Comparison of ENCODE assay signal across 32 mouse cellular contexts in genomic region chr14:55542268-55542667, GRCm38 (mm10). TPM values are rescaled to one million over a fixed set of nuclear protein-coding genes. Genes with fewer than 3 reads are reported as not detected.
DNase-seq lines count a peak whose midpoint lies in the region; ATAC-seq and TF ChIP-seq lines count a peak whose summit lies in the region.
"Had no signal": no experiment of that assay in that cellular context is flagged by ENCODE, and none has a peak within 500 bp of the region (broad histone marks: within the 10 kb centered on the region; RNA-seq: fewer than 3 reads in every experiment).

No protein-coding gene starts in this region.

- peak; percentile 78 for ATAC-seq in erythroblast, adult 5-6 weeks (replicated peaks; ENCODE audit: low FRiP score, poor library complexity, severe bottlenecking)
- no peak for ATAC-seq in liver, embryonic 11.5 days (replicated peaks; ENCODE audit: low FRiP score)
- ATAC-seq in liver, postnatal 0 days, result peak; percentile 67
- ATAC-seq in hindbrain, embryonic 13.5 days (ENCODE audit: low FRiP score), result no peak
- ATAC-seq: forebrain, postnatal 0 days had no signal

- no peaks in the 10 kb centered on the region for H3K27me3 ChIP-seq in liver, embryonic 11.5 days (replicated peaks; ENCODE audit: control insufficient read depth, insufficient read depth, low read length)
- no peaks in the 10 kb centered on the region for H3K27me3 ChIP-seq in liver, postnatal 0 days (ENCODE audit: insufficient read depth, low read length)
- peaks cover 7% of the 10 kb centered on the region; the same call in 1 of the 2 replicates for H3K27me3 ChIP-seq in hindbrain, embryonic 13.5 days
- H3K27me3 ChIP-seq: hindbrain, embryonic 15.5 days; lung, embryonic 15.5 days had no signal

- H3K27ac ChIP-seq in liver, embryonic 11.5 days (ENCODE audit: low read depth, low read length), result no peak overlapping the region
- peak overlapping the region; percentile 89 for H3K27ac ChIP-seq in liver, postnatal 0 days (ENCODE audit: low read depth)
- no peak overlapping the region for H3K27ac ChIP-seq in hindbrain, embryonic 13.5 days
- H3K27ac ChIP-seq: forebrain, embryonic 10.5 days; hindbrain, embryonic 15.5 days; kidney, postnatal 0 days; left cerebral cortex, adult 2 months; macrophage had no signal

- TF ChIP-seq CTCF in liver, postnatal 0 days (IDR thresholded peaks at IDR 0.05; ENCODE audit: low read depth), result peak; percentile 35

- DNase-seq in liver, embryonic 11.5 days (ENCODE audit: low spot score), result no peak
- peak; percentile 62 for DNase-seq in liver, postnatal 0 days
- DNase-seq in spleen, postnatal 36 days (ENCODE audit: low spot score in 2 of 2), result peak; percentile 57 to 70
- DNase-seq in right cerebral cortex, postnatal 36 days (ENCODE audit: low spot score in 2 of 2), result no peak
- no peak for DNase-seq in heart, adult 11 months
- DNase-seq: adrenal gland, adult 2 months; B cell, adult 2 months; cerebellum, adult 2 months; cerebellum, postnatal 25 days; forebrain, postnatal 0 days; gastrocnemius, postnatal 14 days; heart, postnatal 36 days; kidney, adult 2 months; layer of hippocampus, adult 9-11 months; right cerebral cortex, postnatal 14 days; thymus, postnatal 14 days had no signal

- peak; percentile 61 for TF ChIP-seq EP300 in liver, postnatal 0 days (IDR thresholded peaks at IDR 0.05; ENCODE audit: low read depth)

- H3K4me3 ChIP-seq in liver, embryonic 11.5 days (ENCODE audit: low read depth, low read length), result no peak overlapping the region
- H3K4me3 ChIP-seq in liver, postnatal 0 days (ENCODE audit: low read depth, low read length), result 0 out of 2 replicates have a peak overlapping the region, but pooled peaks have one; percentile 78
- H3K4me3 ChIP-seq in hindbrain, embryonic 13.5 days, result no peak overlapping the region
- H3K4me3 ChIP-seq: forebrain, embryonic 10.5 days; hindbrain, embryonic 15.5 days; left cerebral cortex, adult 2 months; lung, embryonic 15.5 days had no signal

- H3K4me1 ChIP-seq in liver, embryonic 11.5 days (replicated peaks; ENCODE audit: control insufficient read depth, insufficient read depth, low read length), result peaks cover 17% of the 10 kb centered on the region
- H3K4me1 ChIP-seq in liver, postnatal 0 days (ENCODE audit: insufficient read depth), result peaks cover 21% of the 10 kb centered on the region
- H3K4me1 ChIP-seq in hindbrain, embryonic 13.5 days (replicated peaks), result peaks cover 39% of the 10 kb centered on the region

- H3K36me3 ChIP-seq in liver, embryonic 11.5 days (ENCODE audit: control insufficient read depth, insufficient read depth, low read length), result peaks cover 27% of the 10 kb centered on the region
- H3K36me3 ChIP-seq in liver, postnatal 0 days (replicated peaks; ENCODE audit: insufficient read depth, low read length), result peaks cover 43% of the 10 kb centered on the region
- peaks cover 23% of the 10 kb centered on the region for H3K36me3 ChIP-seq in hindbrain, embryonic 13.5 days

- H3K9ac ChIP-seq in liver, embryonic 11.5 days (ENCODE audit: low read depth, low read length), result no peak overlapping the region
- H3K9ac ChIP-seq in liver, postnatal 0 days (replicated peaks), result peak overlapping the region; percentile 83; the same call in 1 of the 2 replicates
- no peak overlapping the region for H3K9ac ChIP-seq in hindbrain, embryonic 13.5 days
- H3K9ac ChIP-seq: forebrain, postnatal 0 days; hindbrain, embryonic 15.5 days had no signal

- peak overlapping the region; percentile 92 for H3K4me2 ChIP-seq in liver, embryonic 11.5 days
- peak overlapping the region; percentile 87 for H3K4me2 ChIP-seq in liver, postnatal 0 days (ENCODE audit: low read depth, low read length)
- H3K4me2 ChIP-seq in hindbrain, embryonic 13.5 days, result no peak overlapping the region
- H3K4me2 ChIP-seq: midbrain, embryonic 11.5 days had no signal

- no peaks in the 10 kb centered on the region for H3K9me3 ChIP-seq in liver, embryonic 11.5 days (ENCODE audit: control insufficient read depth, low read length)
- H3K9me3 ChIP-seq in liver, postnatal 0 days (ENCODE audit: low read length), result no peaks in the 10 kb centered on the region
- no peaks in the 10 kb centered on the region for H3K9me3 ChIP-seq in hindbrain, embryonic 13.5 days
- H3K9me3 ChIP-seq: forebrain, embryonic 10.5 days; hindbrain, embryonic 15.5 days; lung, embryonic 15.5 days had no signal

- 91% methylated on average over 12 of the region's 12 CpGs for WGBS in liver, embryonic 11.5 days
- WGBS in liver, postnatal 0 days (ENCODE audit: insufficient replicate concordance), result 74% methylated on average over 12 of the region's 12 CpGs
- WGBS in hindbrain, embryonic 13.5 days, result 96% methylated on average over 12 of the region's 12 CpGs

RNA-seq across cellular contexts. Expression of gene Pck2, which starts 2.2 kb away (rescaled TPM):
- 20.4 and 28.6 TPM in 2 replicates for total RNA-seq in erythroblast, adult 5-6 weeks (2015; ENCODE audit: low replicate concordance)
- total RNA-seq in erythroblast, adult 5-6 weeks (2017; ENCODE audit: low replicate concordance), result 60.3 and 66.5 TPM in 2 replicates
- 49.8 and 50.9 TPM in 2 replicates for polyA plus RNA-seq in liver, embryonic 11.5 days (2014; fragmentation: Nextera tagmentation; extraction: Ambion mirVana)
- polyA plus RNA-seq in liver, postnatal 0 days (2015; fragmentation: Nextera tagmentation; extraction: Ambion mirVana), result 19.9 and 20.7 TPM in 2 replicates
- polyA plus RNA-seq in hindbrain, embryonic 13.5 days (2015; fragmentation: Nextera tagmentation; extraction: Ambion mirVana), result 20.7 and 21.5 TPM in 2 replicates

RNA-seq across cellular contexts. Expression of gene Nrl, which starts 17.5 kb away (rescaled TPM):
- total RNA-seq in erythroblast, adult 5-6 weeks (2015; ENCODE audit: low replicate concordance), result 0.19 and 0.42 TPM in 2 replicates
- 0.42 TPM in 1 of 2 replicates, not detected in the other for total RNA-seq in erythroblast, adult 5-6 weeks (2017; ENCODE audit: low replicate concordance)
- not detected in 2 replicates for polyA plus RNA-seq in liver, embryonic 11.5 days (2014; fragmentation: Nextera tagmentation; extraction: Ambion mirVana)
- not detected in 2 replicates for polyA plus RNA-seq in liver, postnatal 0 days (2015; fragmentation: Nextera tagmentation; extraction: Ambion mirVana)
- 0.05 and 0.10 TPM in 2 replicates for polyA plus RNA-seq in hindbrain, embryonic 13.5 days (2015; fragmentation: Nextera tagmentation; extraction: Ambion mirVana)
- total RNA-seq: adrenal gland, adult 2 months; gastrocnemius, postnatal 14 days; heart, adult 8-10 months; heart, postnatal 36 days; MEL; neutrophil, adult 5-6 weeks had no signal
- polyA plus RNA-seq: adrenal gland, adult 2 months; embryonic facial prominence, embryonic 14.5 days; forebrain, embryonic 10.5 days; heart, embryonic 14.5 days; intestine, embryonic 14.5 days; kidney, adult 2 months; kidney, postnatal 0 days; large intestine, adult 2 months; lung, embryonic 15.5 days; macrophage; midbrain, embryonic 11.5 days had no signal

RNA-seq across cellular contexts. Expression of gene Dcaf11, which starts 17.5 kb away (rescaled TPM):
- total RNA-seq in erythroblast, adult 5-6 weeks (2015; ENCODE audit: low replicate concordance), result 18.2 and 21.9 TPM in 2 replicates
- total RNA-seq in erythroblast, adult 5-6 weeks (2017; ENCODE audit: low replicate concordance), result 46.2 and 54.9 TPM in 2 replicates
- 72.1 and 73.6 TPM in 2 replicates for polyA plus RNA-seq in liver, embryonic 11.5 days (2014; fragmentation: Nextera tagmentation; extraction: Ambion mirVana)
- 59.9 and 62.7 TPM in 2 replicates for polyA plus RNA-seq in liver, postnatal 0 days (2015; fragmentation: Nextera tagmentation; extraction: Ambion mirVana)
- 124 and 130 TPM in 2 replicates for polyA plus RNA-seq in hindbrain, embryonic 13.5 days (2015; fragmentation: Nextera tagmentation; extraction: Ambion mirVana)

RNA-seq across cellular contexts. Expression of gene A730061H03Rik, which starts 17.9 kb away (rescaled TPM):
- not detected in 2 replicates for total RNA-seq in erythroblast, adult 5-6 weeks (2015; ENCODE audit: low replicate concordance)
- 4.8 TPM in 1 of 2 replicates, not detected in the other for total RNA-seq in erythroblast, adult 5-6 weeks (2017; ENCODE audit: low replicate concordance)
- polyA plus RNA-seq in liver, embryonic 11.5 days (2014; fragmentation: Nextera tagmentation; extraction: Ambion mirVana), result 2.3 and 3.3 TPM in 2 replicates
- 1.3 and 1.4 TPM in 2 replicates for polyA plus RNA-seq in liver, postnatal 0 days (2015; fragmentation: Nextera tagmentation; extraction: Ambion mirVana)
- 0.71 and 2.0 TPM in 2 replicates for polyA plus RNA-seq in hindbrain, embryonic 13.5 days (2015; fragmentation: Nextera tagmentation; extraction: Ambion mirVana)
- total RNA-seq: forebrain, postnatal 0 days; gastrocnemius, postnatal 14 days; heart, adult 8-10 months; heart, postnatal 36 days had no signal
- polyA plus RNA-seq: forebrain, embryonic 10.5 days; forebrain, postnatal 0 days; heart, embryonic 14.5 days; macrophage had no signal

RNA-seq across cellular contexts. Expression of gene Cpne6, which starts 32.0 kb away (rescaled TPM):
- not detected in 2 replicates for total RNA-seq in erythroblast, adult 5-6 weeks (2015; ENCODE audit: low replicate concordance)
- total RNA-seq in erythroblast, adult 5-6 weeks (2017; ENCODE audit: low replicate concordance), result not detected in 2 replicates
- polyA plus RNA-seq in liver, embryonic 11.5 days (2014; fragmentation: Nextera tagmentation; extraction: Ambion mirVana), result 0.16 and 0.49 TPM in 2 replicates
- polyA plus RNA-seq in liver, postnatal 0 days (2015; fragmentation: Nextera tagmentation; extraction: Ambion mirVana), result not detected in 2 replicates
- 2.4 and 2.5 TPM in 2 replicates for polyA plus RNA-seq in hindbrain, embryonic 13.5 days (2015; fragmentation: Nextera tagmentation; extraction: Ambion mirVana)
- total RNA-seq: adrenal gland, adult 2 months; heart, postnatal 36 days; MEL; neutrophil, adult 5-6 weeks had no signal
- polyA plus RNA-seq: macrophage had no signal

Comparison
In these comparisons a context has a peak if more than half of its experiments do, and no peak if none do; other contexts are left out.
1. ATAC-seq: peak in erythroblast, adult 5-6 weeks (single experiment) and liver, postnatal 0 days (single experiment); none in liver, embryonic 11.5 days (single experiment) and hindbrain, embryonic 13.5 days (single experiment).
2. DNase-seq: peak in liver, postnatal 0 days (single experiment) and spleen, postnatal 36 days (2 of 2); none in liver, embryonic 11.5 days (single experiment), right cerebral cortex, postnatal 36 days (0 of 2) and heart, adult 11 months (single experiment).